In genomic region chr2:128428651-128429633, GRCm38 (mm10) we compare ENCODE assay signal across 8 mouse cellular contexts.
DNase-seq lines count a peak whose midpoint lies in the region; ATAC-seq and TF ChIP-seq lines count a peak whose summit lies in the region.

No protein-coding gene starts in this region.

- ATAC-seq in heart, embryonic 14.5 days (ENCODE audit: insufficient number of reproducible peaks, insufficient read depth, low FRiP score, low read depth) = 0 out of 2 replicates have a peak, but pooled peaks have one; percentile 34
- peak; percentile 43; the same call in 1 of the 2 replicates for ATAC-seq in kidney, embryonic 16.5 days (ENCODE audit: low FRiP score, low TSS enrichment)

- no peaks in the 10 kb centered on the region for H3K27me3 ChIP-seq in heart, embryonic 14.5 days (ENCODE audit: control insufficient read depth, insufficient read depth, low read length)
- H3K27me3 ChIP-seq in kidney, embryonic 16.5 days (ENCODE audit: insufficient read depth, low read length) = no peaks in the 10 kb centered on the region

- H3K9ac ChIP-seq in heart, embryonic 14.5 days (ENCODE audit: low read length) = peak overlapping the region; percentile 60
- H3K9ac ChIP-seq in kidney, embryonic 16.5 days (replicated peaks; ENCODE audit: low read length) = peak overlapping the region; percentile 62; the same call in 1 of the 2 replicates

- H3K4me1 ChIP-seq in heart, embryonic 14.5 days (ENCODE audit: control insufficient read depth in 2 of 2, insufficient read depth in 2 of 2, low read length in 2 of 2) = peaks cover 21 to 23% of the 10 kb centered on the region in 2 experiments
- H3K4me1 ChIP-seq in kidney, embryonic 16.5 days (ENCODE audit: insufficient read depth, low read length) = peaks cover 27% of the 10 kb centered on the region

- no peak for DNase-seq in left cerebral cortex, adult 2 months (ENCODE audit: extremely low spot score in 1 of 2, low spot score in 2 of 2)
- no peak for DNase-seq in left cerebral cortex, adult 18-20 months (ENCODE audit: low spot score in 2 of 2)
- DNase-seq in c-Kit-positive CD71-negative TER-119-negative erythroid progenitor cells, embryonic 14.5 days (ENCODE audit: low read depth) = peak; percentile 59
- DNase-seq in lung, postnatal 4 days = peak; percentile 71 to 83
- DNase-seq in thymus, postnatal 25 days = peak; percentile 51
- no peak for DNase-seq in frontal cortex, adult 2 months (ENCODE audit: extremely low spot score in 1 of 2, low spot score in 1 of 2)

- no peaks in the 10 kb centered on the region for H3K9me3 ChIP-seq in heart, embryonic 14.5 days (ENCODE audit: control insufficient read depth, low read length)
- H3K9me3 ChIP-seq in kidney, embryonic 16.5 days (ENCODE audit: low read length) = no peaks in the 10 kb centered on the region

- H3K4me2 ChIP-seq in heart, embryonic 14.5 days (ENCODE audit: low read length) = peak overlapping the region; percentile 57
- peak overlapping the region; percentile 27 for H3K4me2 ChIP-seq in kidney, embryonic 16.5 days (replicated peaks; ENCODE audit: low read depth, low read length)

- 0 out of 2 replicates have a peak overlapping the region, but pooled peaks have one; percentile 9 for H3K4me3 ChIP-seq in left cerebral cortex, adult 2 months
- peak overlapping the region; percentile 28 to 33 for H3K4me3 ChIP-seq in heart, embryonic 14.5 days (ENCODE audit: control insufficient read depth in 1 of 2, insufficient read depth in 1 of 2, low read depth in 1 of 2, low read length in 2 of 2)
- peak overlapping the region; percentile 26 for H3K4me3 ChIP-seq in kidney, embryonic 16.5 days (ENCODE audit: low read length)

- no peak for TF ChIP-seq CTCF in left cerebral cortex, adult 2 months (IDR thresholded peaks at IDR 0.05)

- H3K36me3 ChIP-seq in heart, embryonic 14.5 days (ENCODE audit: control insufficient read depth, insufficient read depth, low read length) = no peaks in the 10 kb centered on the region
- H3K36me3 ChIP-seq in kidney, embryonic 16.5 days (ENCODE audit: insufficient read depth, low read length) = no peaks in the 10 kb centered on the region

- WGBS in heart, embryonic 14.5 days = 20% methylated on average over 18 of the region's 18 CpGs
- WGBS in kidney, embryonic 16.5 days = 35% methylated on average over 18 of the region's 18 CpGs

- 0 out of 2 replicates have a peak overlapping the region, but pooled peaks have one; percentile 19 for H3K27ac ChIP-seq in left cerebral cortex, adult 2 months
- peak overlapping the region; percentile 69 to 71 for H3K27ac ChIP-seq in heart, embryonic 14.5 days (replicated peaks in 1 of 2; ENCODE audit: control insufficient read depth in 1 of 2, insufficient read depth in 1 of 2, low read depth in 2 of 2, low read length in 2 of 2)
- H3K27ac ChIP-seq in kidney, embryonic 16.5 days (ENCODE audit: low read length) = peak overlapping the region; percentile 64

- intact Hi-C loops in left cerebral cortex, adult 2 months (cut with DNase I) = no loop called here

Comparison
In these comparisons a context has a peak if more than half of its experiments do, and no peak if none do; other contexts are left out.
1. DNase-seq: peak in c-Kit-positive CD71-negative TER-119-negative erythroid progenitor cells, embryonic 14.5 days (single experiment), lung, postnatal 4 days (2 of 2) and thymus, postnatal 25 days (single experiment); none in left cerebral cortex, adult 2 months (0 of 2), left cerebral cortex, adult 18-20 months (0 of 2) and frontal cortex, adult 2 months (0 of 2).
2. H3K27ac ChIP-seq: peak in every context shown above with its lines; median percentile 70 in heart, embryonic 14.5 days; 64 in kidney, embryonic 16.5 days; 19 in left cerebral cortex, adult 2 months.
3. Peak in every context shown above with its lines, with median percentiles within 50 percentile points of each other: H3K4me3 ChIP-seq.